Mouse (Mus musculus) ES-E14 (cell line): Measurements from ENCODE around the gene Btn2a2.

ENCODE experiments used
- ZC3H11A ChIP-seq: IDR thresholded peaks from 2 replicates; pipeline ENCODE4 v1.6.1; 2012; ENCODE audit warnings: low read depth, mild to moderate bottlenecking, inconsistent platforms, low read length, borderline replicate concordance
- ZNF384 ChIP-seq: IDR thresholded peaks from 2 replicates; pipeline ENCODE4 v1.6.1; 2012; ENCODE audit warnings: low read depth, low read length, inconsistent platforms

DNA sequence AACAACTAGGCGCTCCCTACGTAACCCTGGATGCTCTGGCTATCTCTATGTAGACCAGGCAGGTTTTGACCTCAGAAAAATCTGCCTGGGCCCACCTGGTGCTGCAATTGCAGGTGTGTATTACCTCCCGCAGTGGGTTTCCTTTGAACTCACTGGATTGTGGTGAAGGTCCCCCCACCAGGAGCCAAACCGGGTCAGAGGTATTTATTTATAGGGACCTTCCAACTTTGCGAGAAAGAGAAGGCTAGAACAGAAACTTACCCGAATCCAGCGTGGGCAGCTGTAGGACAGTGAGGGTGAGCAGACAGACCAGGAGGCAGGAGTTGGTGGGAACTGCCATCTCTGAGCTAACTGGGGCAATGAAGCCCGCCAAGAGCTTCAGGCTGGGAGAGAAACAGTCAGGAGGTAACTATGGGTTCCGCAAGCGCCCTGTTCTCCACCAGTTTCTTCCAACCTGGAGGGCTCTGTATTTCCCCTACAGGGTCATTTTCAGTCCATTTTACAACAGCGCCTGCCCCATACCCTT lies 23.8 kb downstream of the Btn2a2 start:
- no peak for TF ChIP-seq ZC3H11A
- no peak for TF ChIP-seq ZNF384
